Mouse (Mus musculus) adrenal gland, postnatal 36 days (tissue): ENCODE results near the gene Msln. TPM values are rescaled to one million over a fixed set of nuclear protein-coding genes. Genes with fewer than 3 reads are reported as not detected.
A peak's percentile ranks its signal among the peaks of the same experiment; 100 is the strongest.

ENCODE experiments used
- DNase-seq, 2 experiments: peaks; one replicate each; pipeline ENCODE4 v3.0.0; 2021; ENCODE audit warnings: mixed read lengths in 1 of 2
- microRNA-seq: library from miRNA; unstranded; fragments of <30 nt; microRNA quantifications from one replicate; pipeline ENCODE4 v1.2.0, GENCODE M21; 2021
- total RNA-seq, 2 experiments: library from RNA; stranded (reverse); gene quantifications; 2 replicates each; pipeline ENCODE4 v1.2.3; 2021

The Msln gene
- total RNA-seq, 2 experiments from 2014 or later: 5.5 to 8.2 TPM

- no peak for DNase-seq
Observed at GRCm38 (mm10) chr17:25725264-25725663, 28.9 kb downstream of the Msln start.

- no peak for DNase-seq
Observed at GRCm38 (mm10) chr17:25723919-25724318, 30.3 kb downstream of the Msln start.

- no peak for DNase-seq
Observed at GRCm38 (mm10) chr17:25723470-25723869, 30.7 kb downstream of the Msln start.

GRCm38 (mm10) chr17:25721476-25721875 lies 32.7 kb downstream of the Msln start:
- DNase-seq: no peak

GRCm38 (mm10) chr17:25717691-25718090 lies 36.5 kb downstream of the Msln start:
- DNase-seq: no peak

- peak; percentile 39 to 46 for DNase-seq
Observed at GRCm38 (mm10) chr17:25716711-25717637, 37.2 kb downstream of the Msln start, which contains the start of gene Gng13. TSS of gene Gng13 (plus strand) at chr17:25717171.

GRCm38 (mm10) chr17:25716130-25716529 lies 38.0 kb downstream of the Msln start:
- no peak for DNase-seq

- DNase-seq: no peak
Observed at GRCm38 (mm10) chr17:25715627-25716026, 38.6 kb downstream of the Msln start.

- DNase-seq: no peak
Observed at GRCm38 (mm10) chr17:25711136-25711535, 43.0 kb downstream of the Msln start.

GRCm38 (mm10) chr17:25709994-25710393 lies 44.2 kb downstream of the Msln start:
- no peak for DNase-seq

GRCm38 (mm10) chr17:25700863-25701496 lies 53.2 kb downstream of the Msln start:
- DNase-seq: no peak

Small RNA genes within 50 kb of the gene (microRNA-seq; reads per million reads assigned to microRNA genes)
- gene Gm25083 (not detected), gene Mir6966 (not detected)

Other genes with a start within 250 kb of the Msln start
- 1 to 10 TPM; 1.3 to 2.5 TPM for gene Sox8, start 183.7 kb downstream of the Msln start, total RNA-seq
- 10 to 100 TPM; 29.6 to 37.9 TPM for gene Lmf1, start 175.3 kb downstream of the Msln start, total RNA-seq
- 1 to 10 TPM; 1.7 to 2.3 TPM for gene Gng13, start 37.2 kb downstream of the Msln start, total RNA-seq
- gene Chtf18, start 27.0 kb downstream of the Msln start, total RNA-seq: 1 to 10 TPM; 3.6 to 4.0 TPM
- gene Rpusd1, start 26.7 kb downstream of the Msln start, total RNA-seq: 10 to 100 TPM; 12.5 to 13.4 TPM
- not detected for gene Mslnl, start 18.3 kb downstream of the Msln start, total RNA-seq
- 10 to 100 TPM; 26.0 to 31.0 TPM for gene Narfl, start 19.4 kb upstream of the Msln start, total RNA-seq
- 10 to 100 TPM; 17.6 to 32.8 TPM for gene Haghl, start 31.3 kb upstream of the Msln start, total RNA-seq
- not detected for gene Ccdc78, start 32.2 kb upstream of the Msln start, total RNA-seq
- gene Fam173a, start 38.5 kb upstream of the Msln start, total RNA-seq: 10 to 100 TPM; 76.7 to 85.4 TPM
- gene AC134908.4, start 41.3 kb upstream of the Msln start, total RNA-seq: not detected
- 10 to 100 TPM; 24.5 to 27.7 TPM for gene Metrn, start 42.8 kb upstream of the Msln start, total RNA-seq
- gene Fbxl16, start 54.7 kb upstream of the Msln start, total RNA-seq: 10 to 100 TPM; 19.4 to 34.2 TPM
- gene Wdr24, start 69.2 kb upstream of the Msln start, total RNA-seq: 10 to 100 TPM; 16.6 to 20.8 TPM
- 10 to 100 TPM; 87.8 to 93.9 TPM for gene Jmjd8, start 74.5 kb upstream of the Msln start, total RNA-seq
- gene Stub1, start 79.0 kb upstream of the Msln start, total RNA-seq: 100 to 1,000 TPM; 167 to 173 TPM
- gene Rhbdl1, start 82.9 kb upstream of the Msln start, total RNA-seq: 10 to 100 TPM; 17.4 to 20.3 TPM
- 10 to 100 TPM in 1 of 2 experiments, 1 to 10 TPM in 1; 9.5 to 13.3 TPM for gene Gm20683, start 87.4 kb upstream of the Msln start, total RNA-seq
- 100 to 1,000 TPM in 1 of 2 experiments, 10 to 100 TPM in 1; 97.2 to 104 TPM for gene Rhot2, start 90.5 kb upstream of the Msln start, total RNA-seq
- gene Wdr90, start 107.1 kb upstream of the Msln start, total RNA-seq: 10 to 100 TPM; 12.9 to 15.6 TPM
- 100 to 1,000 TPM; 340 to 398 TPM for gene Mcrip2, start 114.4 kb upstream of the Msln start, total RNA-seq
- 100 to 1,000 TPM; 106 to 124 TPM for gene Mettl26, start 120.7 kb upstream of the Msln start, total RNA-seq
- gene Wfikkn1, start 126.5 kb upstream of the Msln start, total RNA-seq: 1 to 10 TPM in 1 of 2 experiments, under 1 TPM in 1; 0.99 to 1.2 TPM
- 10 to 100 TPM; 20.6 to 46.0 TPM for gene Rab40c, start 165.3 kb upstream of the Msln start, total RNA-seq
- gene Pigq, start 190.6 kb upstream of the Msln start, total RNA-seq: 100 to 1,000 TPM in 1 of 2 experiments, 10 to 100 TPM in 1; 96.8 to 117 TPM
- not detected for gene Nhlrc4, start 190.6 kb upstream of the Msln start, total RNA-seq
- gene A930017K11Rik, start 198.2 kb upstream of the Msln start, total RNA-seq: not detected
- gene Capn15, start 231.4 kb upstream of the Msln start, total RNA-seq: 10 to 100 TPM; 16.7 to 23.8 TPM